Mouse (Mus musculus) kidney, postnatal 14 days (tissue): Measurements from ENCODE around the gene Vav2.

Source experiments
- DNase-seq: peaks from one replicate; pipeline ENCODE4 v3.0.0; 2022; ENCODE audit warnings: mixed read lengths

Gene Vav2

GRCm38 (mm10) chr2:27314269-27314668 is 112.6 kb downstream of the Vav2 start:
- DNase-seq = no peak

GRCm38 (mm10) chr2:27312500-27312899 is 114.3 kb downstream of the Vav2 start:
- no peak for DNase-seq

DNA sequence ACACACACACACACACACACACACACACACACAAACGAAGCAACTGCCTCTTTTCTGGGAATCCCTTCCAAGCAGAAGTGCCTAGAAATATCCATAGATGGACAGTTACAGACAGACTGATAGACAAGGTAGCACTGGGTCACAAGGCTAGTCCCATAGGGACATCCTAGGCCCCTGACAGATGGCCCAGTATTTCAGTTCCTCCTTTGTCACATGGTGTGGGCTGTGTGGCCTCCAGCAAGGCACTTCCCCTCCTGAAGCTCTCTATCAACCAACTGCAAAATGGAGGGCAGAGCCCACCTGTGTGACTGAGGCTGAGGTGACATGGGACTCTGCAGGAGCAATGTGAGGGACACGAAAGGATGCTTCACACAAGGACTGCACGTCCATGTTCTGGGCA is 115.2 kb downstream of the Vav2 start:
- no peak for DNase-seq

DNA sequence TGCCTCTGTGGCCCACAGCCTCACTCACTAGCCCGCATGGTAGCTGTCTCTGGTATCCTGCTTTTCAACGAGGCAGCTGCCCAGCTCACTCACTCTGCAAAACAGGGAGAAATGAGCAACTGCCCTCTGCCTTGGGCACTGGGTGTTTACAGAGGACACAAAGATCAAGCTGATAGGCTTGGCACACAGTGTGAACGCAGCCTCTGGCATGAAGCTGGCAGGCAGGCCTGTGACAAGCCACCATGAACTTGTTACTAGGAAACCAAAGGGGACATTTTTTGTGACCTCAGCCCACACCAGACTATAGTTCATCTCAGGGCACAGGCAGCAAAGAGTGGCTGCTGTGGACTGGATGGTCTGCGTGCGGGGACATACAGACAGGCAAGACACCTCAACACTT is 115.9 kb downstream of the Vav2 start:
- DNase-seq = peak; percentile 47

GRCm38 (mm10) chr2:27310221-27310620 is 116.6 kb downstream of the Vav2 start:
- no peak for DNase-seq

DNA sequence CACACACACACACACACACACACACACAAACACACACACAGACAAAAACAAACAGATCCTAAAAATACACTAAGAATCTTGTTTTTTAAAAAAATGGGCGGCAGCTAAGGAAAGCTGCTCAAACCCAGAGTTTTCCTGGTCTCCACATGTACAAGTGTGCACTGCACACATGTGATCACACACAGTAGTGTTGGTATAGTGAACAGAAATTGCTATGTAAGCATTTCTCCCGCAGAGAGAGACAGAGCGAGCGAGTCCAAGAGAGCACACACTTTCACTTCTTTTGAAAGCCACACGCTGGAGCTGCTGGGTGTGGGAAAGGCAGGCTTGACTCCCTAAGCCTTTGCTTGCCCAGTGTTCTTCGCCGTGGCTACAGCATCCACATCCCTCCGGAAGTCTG is 120.2 kb downstream of the Vav2 start:
- no peak for DNase-seq

DNA sequence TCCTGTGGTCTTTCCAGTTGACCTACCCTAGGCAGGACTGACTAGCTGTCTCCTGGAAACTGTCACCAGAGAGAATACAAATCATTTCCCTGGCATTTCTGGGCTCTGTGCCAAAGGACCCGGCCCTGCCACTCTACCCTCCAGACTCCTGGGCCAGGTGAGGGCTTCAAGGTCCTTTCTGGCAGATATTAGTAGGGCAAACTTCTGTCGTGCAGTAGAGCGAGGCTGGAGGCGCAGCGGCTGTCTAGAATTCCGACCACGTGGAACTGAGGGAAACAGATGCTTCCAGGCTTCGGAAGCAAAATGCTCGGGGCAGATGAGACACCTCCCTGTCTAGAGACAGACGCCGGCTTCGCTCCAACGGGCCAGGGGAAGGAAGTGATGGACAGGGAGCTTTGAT is 122.1 kb downstream of the Vav2 start:
- DNase-seq = peak; percentile 90

DNA sequence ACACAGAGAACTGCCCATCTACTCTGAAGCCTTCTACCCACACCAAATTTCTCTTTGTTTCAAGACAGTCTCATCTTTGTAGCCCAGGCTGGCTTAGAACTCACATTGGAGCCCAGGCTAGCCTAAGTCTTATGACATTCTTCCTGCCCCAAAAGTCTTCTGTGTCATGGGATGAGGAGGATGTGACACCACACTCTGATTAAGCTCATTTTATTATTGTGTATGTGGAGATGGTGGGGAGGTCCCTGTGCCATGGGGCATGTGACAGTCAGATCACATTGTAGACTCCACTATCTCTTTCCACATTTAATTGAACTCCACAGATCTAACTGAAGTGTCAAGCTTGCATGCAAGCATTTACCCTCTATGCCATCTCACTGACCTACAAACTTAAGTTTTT is 122.8 kb downstream of the Vav2 start:
- DNase-seq = no peak

GRCm38 (mm10) chr2:27301444-27302111 is 125.3 kb downstream of the Vav2 start:
- no peak for DNase-seq

DNA sequence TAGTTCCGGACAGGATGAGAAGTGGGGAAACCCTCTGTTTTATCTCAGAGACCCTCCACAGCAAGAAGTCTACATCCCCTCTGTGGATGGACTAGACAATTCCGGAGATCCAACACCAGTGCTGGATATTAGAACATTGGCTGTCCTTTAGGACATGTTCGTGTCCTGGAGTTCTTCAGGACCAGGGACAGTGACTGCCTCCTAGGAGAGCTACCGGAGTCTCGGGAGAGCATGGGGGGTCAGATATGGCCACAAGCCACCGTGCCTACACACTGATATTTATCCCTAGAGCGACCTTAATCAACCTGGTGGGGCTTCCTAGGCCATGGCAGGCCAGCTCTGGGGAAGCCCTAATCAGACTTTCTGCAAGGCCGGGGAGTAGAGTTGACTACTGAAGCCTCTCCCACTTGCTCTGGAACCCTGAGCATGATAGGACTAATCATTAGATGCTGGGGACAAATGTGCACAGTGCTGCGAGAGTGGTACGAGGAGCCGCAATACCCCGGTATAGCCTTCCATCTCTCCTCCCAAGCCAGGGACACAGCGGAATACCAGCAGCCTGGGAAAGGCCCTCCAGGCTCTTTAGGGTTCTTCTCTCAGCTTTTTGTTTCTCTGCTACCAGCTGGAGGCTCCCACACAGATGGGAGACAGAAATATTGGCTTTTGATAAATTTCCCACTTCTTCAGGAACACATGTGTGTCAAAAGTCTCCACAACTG is 125.9 kb downstream of the Vav2 start:
- no peak for DNase-seq

- DNase-seq = no peak
Observed at GRCm38 (mm10) chr2:27296656-27297406, 130.0 kb downstream of the Vav2 start.

DNA sequence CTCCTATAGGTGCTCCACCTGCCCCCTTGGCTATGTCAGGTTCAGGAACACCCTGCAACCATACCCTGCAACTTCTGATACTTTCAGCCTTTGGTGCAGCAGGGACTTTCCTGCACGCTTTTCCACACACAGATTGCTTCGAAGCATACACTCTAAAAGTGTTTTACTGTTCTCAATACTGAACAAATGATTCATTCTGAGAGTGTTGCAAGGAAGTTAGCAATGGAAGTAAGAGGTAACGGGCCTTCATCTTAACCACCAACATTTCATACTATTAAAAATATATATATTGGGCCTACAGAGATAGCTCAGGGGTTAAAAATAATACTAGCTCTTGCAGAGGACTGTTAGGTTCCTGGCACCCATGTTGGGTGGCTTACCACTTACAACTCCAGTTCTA is 132.1 kb downstream of the Vav2 start:
- no peak for DNase-seq

GRCm38 (mm10) chr2:27289019-27289418 is 137.8 kb downstream of the Vav2 start:
- peak; percentile 88 for DNase-seq

- no peak for DNase-seq
Observed at GRCm38 (mm10) chr2:27286971-27287710, 139.7 kb downstream of the Vav2 start.

DNA sequence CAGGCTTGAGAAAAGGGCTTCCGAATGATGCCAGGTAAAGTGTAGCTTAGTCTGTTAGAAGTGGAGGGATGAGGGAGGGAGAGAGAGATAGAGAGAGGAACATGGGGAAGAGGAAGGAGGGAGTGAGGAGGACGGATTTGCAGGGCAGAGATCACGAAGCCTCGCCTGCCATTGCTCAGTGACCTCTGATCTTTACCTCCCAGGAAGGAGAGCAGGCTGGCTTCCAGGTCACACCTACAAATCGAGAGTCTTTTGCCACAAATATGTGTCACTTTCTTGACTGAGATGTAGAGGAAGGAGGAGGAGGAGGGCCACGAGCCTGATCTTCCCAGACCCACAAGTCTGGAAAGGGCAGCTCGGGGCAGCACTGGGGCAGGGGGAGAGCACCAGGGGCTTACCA is 142.4 kb downstream of the Vav2 start:
- no peak for DNase-seq

DNA sequence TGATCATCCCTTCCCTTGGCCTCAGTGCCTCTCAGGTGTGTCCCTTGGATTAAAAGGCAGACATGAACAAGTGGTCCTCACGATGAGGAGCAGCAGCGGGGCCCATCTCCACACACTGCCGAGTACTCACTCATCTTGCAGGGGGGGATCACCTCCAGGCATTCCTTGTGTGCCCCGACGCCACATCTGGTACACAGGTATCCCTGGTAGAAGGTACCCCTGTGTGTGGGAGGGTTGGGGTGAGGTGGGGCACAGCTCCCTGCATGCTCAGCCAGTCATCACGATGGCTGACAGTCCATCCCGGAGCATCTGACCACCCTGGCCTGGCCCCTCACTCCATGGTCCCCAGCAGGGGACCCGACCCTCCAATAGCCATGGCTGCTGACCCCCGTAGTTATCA is 145.1 kb downstream of the Vav2 start:
- no peak for DNase-seq

GRCm38 (mm10) chr2:27280920-27281611 is 145.8 kb downstream of the Vav2 start:
- peak; percentile 77 for DNase-seq

DNA sequence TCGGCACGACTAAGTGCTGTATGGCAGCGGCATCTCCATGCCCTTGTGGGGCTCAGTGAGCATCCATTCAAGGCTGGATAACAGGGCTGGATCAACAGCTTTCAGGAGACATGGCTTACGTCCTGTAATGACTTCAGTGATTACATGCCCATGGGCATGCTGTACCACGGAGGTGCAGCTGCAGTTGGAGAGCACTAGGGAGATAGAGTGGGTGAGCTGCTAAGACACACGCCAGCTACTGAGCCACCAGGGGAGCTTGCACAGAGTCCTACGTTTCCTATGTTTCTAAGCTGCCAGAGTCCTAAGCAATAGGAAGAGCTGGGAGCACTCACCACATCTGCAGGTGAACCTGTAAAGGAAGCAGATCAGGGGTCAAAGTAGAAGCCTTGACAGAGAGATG is 148.0 kb downstream of the Vav2 start:
- DNase-seq = no peak

DNA sequence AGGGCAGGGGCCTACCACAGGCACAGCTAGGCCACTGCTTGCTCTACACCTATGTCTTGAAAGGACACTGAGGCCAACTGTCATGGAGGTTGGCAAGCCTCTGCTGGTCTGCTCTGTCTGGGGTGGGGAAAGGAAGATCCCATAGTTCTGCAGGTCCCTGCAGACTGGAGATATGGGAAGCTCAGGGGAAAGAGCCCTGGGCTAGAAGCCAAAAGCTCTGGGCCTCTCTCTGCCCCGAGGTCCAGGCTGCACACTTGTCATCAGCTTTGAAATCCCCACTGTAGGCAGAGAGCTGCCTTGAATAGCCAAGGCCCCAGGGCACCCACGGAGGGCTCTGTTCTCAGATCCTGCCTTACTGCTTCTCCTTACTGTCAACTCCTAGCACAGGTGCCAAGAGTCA is 158.5 kb downstream of the Vav2 start:
- DNase-seq = no peak

DNA sequence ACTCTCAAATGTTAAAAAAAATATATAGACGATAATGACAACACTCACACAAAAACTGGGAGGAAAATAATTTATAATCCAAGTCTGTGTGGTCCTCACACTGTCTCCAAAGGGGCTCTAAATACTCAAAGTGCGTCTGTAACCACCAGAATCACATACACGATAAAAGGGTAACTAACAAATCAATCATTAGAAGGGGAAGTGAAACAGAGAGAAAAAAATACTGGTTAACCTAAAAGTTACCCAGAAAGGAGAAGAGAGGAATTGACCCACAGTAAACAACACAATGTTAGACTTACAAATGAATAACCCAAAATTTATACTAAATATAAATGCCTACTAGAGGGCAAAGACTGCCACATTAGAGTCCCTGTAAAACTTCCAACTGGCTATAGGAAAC is 161.0 kb downstream of the Vav2 start:
- no peak for DNase-seq

DNA sequence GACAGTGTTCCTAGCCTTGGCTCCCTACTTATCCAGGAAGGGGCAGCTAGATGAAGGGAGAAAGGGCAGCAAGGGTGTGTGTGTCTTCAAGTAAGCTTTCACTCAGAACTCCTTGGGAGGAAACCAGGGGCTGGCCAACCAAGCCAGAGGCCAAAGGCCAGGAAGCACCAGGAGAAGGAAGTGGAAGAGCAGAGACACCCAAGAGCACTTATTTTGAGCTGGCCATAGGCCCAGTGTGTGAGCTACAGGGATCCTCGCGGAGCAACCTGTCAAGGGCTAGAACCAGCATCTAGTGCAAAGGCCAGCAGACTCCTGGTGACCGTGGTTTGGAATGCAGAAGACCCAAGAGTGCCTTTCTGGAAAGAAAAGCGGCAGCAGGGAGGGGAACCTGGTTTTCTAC is 163.8 kb downstream of the Vav2 start:
- DNase-seq = peak; percentile 55

DNA sequence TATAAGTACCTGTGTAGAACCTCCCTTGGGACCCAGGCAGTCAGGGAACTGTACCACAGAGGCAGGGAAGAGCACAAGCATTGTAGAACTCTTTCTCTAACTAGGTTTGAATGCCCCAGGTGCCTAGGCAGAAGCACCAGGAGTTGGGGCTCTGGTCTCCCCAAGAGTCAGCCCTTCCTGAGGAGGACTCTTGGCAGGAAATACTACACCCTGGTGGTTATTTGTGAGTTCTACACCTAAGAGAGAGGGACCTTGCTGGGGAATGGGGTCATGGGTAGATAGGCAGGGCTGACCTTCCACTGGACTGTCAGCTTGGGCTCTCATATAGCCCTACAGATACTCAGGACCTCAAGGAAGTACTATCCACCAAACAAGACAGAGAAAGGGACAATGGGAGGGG is 175.4 kb downstream of the Vav2 start:
- DNase-seq = no peak

DNA sequence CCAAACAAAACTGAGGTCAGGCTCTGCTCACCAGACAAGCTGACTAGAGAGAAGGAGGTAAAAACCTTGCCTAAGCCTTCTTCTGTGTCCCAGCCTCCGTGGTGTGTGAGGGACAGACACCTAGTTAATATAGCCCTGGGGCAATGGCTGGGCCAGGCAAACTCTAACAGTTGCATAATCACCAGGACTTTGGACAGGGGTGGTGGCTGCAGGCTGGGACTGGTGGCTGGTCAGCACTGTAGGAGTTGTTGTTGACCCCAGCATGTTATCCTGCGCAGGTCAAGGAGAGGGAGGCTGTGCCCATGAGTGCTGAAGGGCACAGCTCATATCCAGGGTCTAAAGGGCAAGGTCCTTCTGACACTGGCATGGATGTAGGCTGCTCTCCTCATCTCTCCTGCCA is 178.6 kb downstream of the Vav2 start, which contains the start of gene Sardh:
Sardh (minus strand) TSS at position 127 of the 400 bp plus-strand sequence.
- DNase-seq = peak; percentile 82
